Mouse (Mus musculus) kidney, adult 2 months (tissue): ENCODE results near the gene Ccng1. TPM values are rescaled to one million over a fixed set of nuclear protein-coding genes. Genes with fewer than 3 reads are reported as not detected.
A peak's percentile ranks its signal among the peaks of the same experiment; 100 is the strongest.
"Not testable (repeated sequence)": the region's sequence is repeated elsewhere in the genome, so short reads cannot be mapped to it uniquely, and the experiment has no call there.

Experiments
- DNase-seq: peaks from one replicate; pipeline ENCODE4 v3.0.0; 2021
- H3K27ac ChIP-seq: fragments of 200-500 bp; 2 replicates; pipeline ENCODE4 v1.5.1; 2012; ENCODE audit warnings: low read depth, low read length, control low read depth, inconsistent platforms; ENCODE audit not compliant: insufficient read depth
- H3K27me3 ChIP-seq: fragments of 200-500 bp; replicated peaks from 2 replicates; pipeline ENCODE4 v1.6.1; 2012; ENCODE audit warnings: mild to moderate bottlenecking, moderate library complexity, low read length, inconsistent platforms; ENCODE audit not compliant: control insufficient read depth, insufficient read depth
- H3K36me3 ChIP-seq: fragments of 200-500 bp; 2 replicates; pipeline ENCODE4 v1.6.1; 2012; ENCODE audit warnings: mild to moderate bottlenecking, moderate library complexity, low read length, inconsistent platforms; ENCODE audit not compliant: control insufficient read depth, insufficient read depth
- H3K4me1 ChIP-seq: fragments of 200-500 bp; 2 replicates; pipeline ENCODE4 v1.6.1; 2011; ENCODE audit warnings: low read length; ENCODE audit not compliant: control insufficient read depth, insufficient read depth
- H3K4me3 ChIP-seq: fragments of 200-500 bp; 2 replicates; pipeline ENCODE4 v1.5.1; 2011; ENCODE audit warnings: mild to moderate bottlenecking, low read depth, low read length, control low read depth; ENCODE audit not compliant: insufficient read depth
- CTCF ChIP-seq: fragments of 200-500 bp; conservative IDR thresholded peaks from 2 replicates; pipeline ENCODE4 v1.5.1; 2011; ENCODE audit warnings: low read depth, mild to moderate bottlenecking, control low read depth, low read length, moderate library complexity, mixed read lengths; ENCODE audit not compliant: insufficient read depth, insufficient read length
- POLR2A ChIP-seq: fragments of 200-500 bp; IDR thresholded peaks from one replicate; pipeline ENCODE4 v1.6.1; 2011; ENCODE audit warnings: low read depth, low read length, control low read depth
- WGBS: fragments of 180-500 bp; shearing (Covaris S2); methylation state at CpG from one replicate; pipeline ENCODE4 v1.1.7; 2018; 5-methylcytosine and 5-hydroxymethylcytosine counted together
- polyA plus RNA-seq: library from polyadenylated mRNA; depleted of rRNA; stranded (reverse); fragments of >200 nt; gene quantifications from 2 replicates; pipeline ENCODE4 v1.2.3, GENCODE M21; 2012; rRNA removed

Gene Ccng1
- polyA plus RNA-seq, 1 experiment = 29.1 TPM

DNA sequence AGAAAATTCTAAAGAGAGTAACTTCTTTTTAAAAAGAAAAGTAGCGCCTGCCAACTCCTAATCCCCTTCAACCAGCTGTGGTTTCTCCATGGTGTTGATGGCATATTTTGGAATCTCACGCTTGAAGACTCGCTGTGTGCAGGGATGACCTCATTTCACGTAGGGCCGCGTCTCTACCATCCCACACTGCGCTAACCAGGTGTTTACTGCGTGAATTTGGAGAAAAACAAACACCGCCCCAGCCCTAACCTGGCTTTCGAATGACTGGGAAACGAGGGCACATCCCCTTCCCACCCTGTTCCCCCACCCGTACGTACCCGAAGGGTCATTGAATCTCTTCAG lies 22.1 kb downstream of the Ccng1 start:
- TF ChIP-seq CTCF = no peak
- no peak for TF ChIP-seq POLR2A
- Histone ChIP-seq H3K4me3 (no peak overlapping the region), H3K36me3 (peaks cover 2% of the 10 kb centered on the region), H3K27ac (no peak overlapping the region), H3K27me3 (no peaks in the 10 kb centered on the region), H3K4me1 (no peaks in the 10 kb centered on the region)
- 2% methylated on average over 14 of the region's 14 CpGs for WGBS
- no peak for DNase-seq

- Histone ChIP-seq H3K27me3 (no peaks in the 10 kb centered on the region), H3K4me3 (no peak overlapping the region), H3K4me1 (no peaks in the 10 kb centered on the region), H3K36me3 (no peaks in the 10 kb centered on the region), H3K27ac (no peak overlapping the region)
- TF ChIP-seq CTCF (no peak), POLR2A (no peak)
- no peak for DNase-seq
Observed at GRCm38 (mm10) chr11:40718324-40718723, 36.8 kb downstream of the Ccng1 start.

DNA sequence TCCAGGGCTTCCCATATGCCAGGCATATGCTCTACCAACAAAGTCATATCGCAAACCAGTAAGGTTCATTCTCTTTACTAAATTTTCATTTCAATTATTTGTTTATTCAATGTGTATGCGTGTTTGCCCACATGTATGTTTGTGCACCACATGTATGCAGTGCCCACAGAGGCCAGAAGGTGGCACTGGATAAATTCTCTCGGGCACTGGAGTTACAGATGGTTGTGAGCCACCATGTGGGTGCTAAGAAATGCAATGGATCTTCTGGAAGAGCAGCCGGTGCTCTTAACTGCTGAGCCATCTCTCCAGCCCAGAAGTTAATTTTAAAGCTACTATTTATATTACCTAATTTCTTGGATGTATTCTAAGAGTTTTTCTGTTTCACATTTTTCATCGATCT lies 39.6 kb downstream of the Ccng1 start:
- no peak overlapping the region for H3K27ac ChIP-seq
- TF ChIP-seq POLR2A (no peak), CTCF (0 out of 2 replicates have a peak, but pooled peaks have one; percentile 12)
- no peak for DNase-seq
- H3K4me3 ChIP-seq = no peak overlapping the region
- no peaks in the 10 kb centered on the region for H3K4me1 ChIP-seq
- H3K27me3 ChIP-seq = no peaks in the 10 kb centered on the region
- H3K36me3 ChIP-seq = no peaks in the 10 kb centered on the region
- 92% methylated on average over 5 of the region's 5 CpGs for WGBS

DNA sequence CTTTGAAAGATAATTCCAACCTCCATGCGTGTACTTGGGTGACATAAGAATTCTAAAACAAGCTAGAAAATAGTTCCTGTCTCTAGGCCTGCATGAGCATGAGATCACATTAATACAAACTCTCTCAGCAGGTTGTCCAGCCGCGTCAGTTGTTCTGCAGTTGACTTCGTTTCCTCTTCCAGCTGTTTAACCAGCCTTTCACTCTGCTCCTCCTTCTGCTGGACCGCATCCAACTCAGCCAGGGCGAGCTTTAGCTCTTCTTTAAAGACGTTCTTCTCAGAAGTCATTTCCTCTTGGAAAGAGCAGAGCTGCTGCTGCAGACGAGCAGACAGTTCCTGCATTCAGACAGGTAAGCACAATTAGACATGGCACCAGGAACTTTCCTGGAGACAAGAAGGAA lies 41.3 kb downstream of the Ccng1 start:
- Histone ChIP-seq H3K27ac (no peak overlapping the region), H3K27me3 (no peaks in the 10 kb centered on the region), H3K36me3 (no peaks in the 10 kb centered on the region), H3K4me3 (no peak overlapping the region; the same call in 1 of the 2 replicates), H3K4me1 (no peaks in the 10 kb centered on the region)
- WGBS = 40% methylated on average over 8 of the region's 8 CpGs
- DNase-seq = peak; percentile 70
- TF ChIP-seq CTCF (no peak), POLR2A (no peak)

DNA sequence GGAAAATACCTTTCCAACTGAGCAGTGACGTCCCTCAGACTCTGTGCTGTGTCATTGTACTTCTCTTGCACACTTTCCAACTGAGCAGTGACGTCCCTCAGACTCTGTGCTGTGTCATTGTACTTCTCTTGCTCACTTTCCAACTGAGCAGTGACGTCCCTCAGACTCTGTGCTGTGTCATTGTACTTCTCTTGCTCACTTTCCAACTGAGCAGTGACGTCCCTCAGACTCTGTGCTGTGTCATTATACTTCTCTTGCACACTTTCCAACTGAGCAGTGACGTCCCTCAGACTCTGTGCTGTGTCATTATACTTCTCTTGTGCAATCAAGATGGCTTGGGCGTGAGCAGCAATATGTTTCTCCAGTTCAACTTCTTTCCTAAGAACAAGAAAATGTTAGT lies 45.2 kb downstream of the Ccng1 start:
- not testable (repeated sequence) for H3K4me1 ChIP-seq, H3K27ac ChIP-seq, DNase-seq, H3K4me3 ChIP-seq, H3K27me3 ChIP-seq, H3K36me3 ChIP-seq
- 94% methylated on average over 6 of the region's 6 CpGs for WGBS

Other genes with a start within 250 kb of the Ccng1 start
- 51.7 and 57.2 TPM in 2 replicates for gene Mat2b, start 60.1 kb downstream of the Ccng1 start, polyA plus RNA-seq
- 0.31 and 0.35 TPM in 2 replicates for gene Hmmr, start 21.9 kb downstream of the Ccng1 start, polyA plus RNA-seq
- gene Nudcd2, start 21.6 kb downstream of the Ccng1 start, polyA plus RNA-seq = 7.5 and 9.7 TPM in 2 replicates